Mouse (Mus musculus) B cell, adult 2 months (primary cell): ENCODE data around the gene Sbf2.

Experiments
- DNase-seq, 2 experiments: peaks; one replicate each; pipeline ENCODE4 v3.0.0; 2022

The Sbf2 gene

GRCm38 (mm10) chr7:110305486-110305885, 309.2 kb downstream of the Sbf2 start:
- no peak for DNase-seq

DNA sequence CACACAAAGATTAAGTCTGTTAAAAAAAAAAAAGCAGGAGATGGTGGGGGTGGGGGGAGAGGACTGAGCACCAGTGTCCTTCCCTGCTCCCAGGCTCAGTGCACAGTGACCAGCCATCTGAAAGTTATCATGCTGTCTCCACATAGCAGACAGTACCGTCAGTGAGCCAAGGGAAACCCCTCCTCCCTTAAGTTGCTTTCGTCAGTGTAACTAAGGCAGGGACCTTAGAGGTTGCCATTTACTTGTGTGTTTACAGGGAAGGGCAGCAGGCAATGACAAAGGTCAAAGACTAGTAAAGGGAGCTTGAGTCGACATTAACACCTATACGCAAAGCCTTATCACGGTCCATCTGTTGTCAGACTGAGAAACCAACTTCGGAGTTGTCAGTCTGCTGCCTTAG, 311.8 kb downstream of the Sbf2 start:
- no peak for DNase-seq

- DNase-seq: no peak
These were observed 315.8 kb downstream of the Sbf2 start for GRCm38 (mm10) chr7:110298739-110299410.

- no peak for DNase-seq
These were observed 316.6 kb downstream of the Sbf2 start for GRCm38 (mm10) chr7:110298090-110298489.

DNA sequence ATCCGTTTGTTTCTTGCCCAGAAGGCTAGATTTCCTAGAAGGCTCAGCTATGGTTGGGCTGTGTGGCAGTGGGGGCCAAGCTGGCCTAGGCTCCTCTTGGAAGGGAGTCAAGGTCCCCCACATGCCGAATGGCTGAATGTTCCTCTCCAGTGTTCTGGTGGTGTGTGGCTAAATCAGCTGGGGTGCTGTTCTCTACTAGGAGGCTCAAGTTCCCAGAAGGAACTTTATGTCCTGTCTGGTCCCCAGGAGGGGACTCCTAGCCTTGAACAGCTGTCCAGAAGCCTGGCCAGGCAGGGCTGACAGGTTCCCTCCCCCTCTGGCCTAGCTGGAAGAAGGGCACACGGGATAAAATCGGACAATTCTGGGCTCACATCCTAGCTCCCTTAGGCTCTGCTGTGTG, 317.1 kb downstream of the Sbf2 start:
- no peak for DNase-seq

- no peak for DNase-seq
These were observed 317.7 kb downstream of the Sbf2 start for GRCm38 (mm10) chr7:110296889-110297603.

DNA sequence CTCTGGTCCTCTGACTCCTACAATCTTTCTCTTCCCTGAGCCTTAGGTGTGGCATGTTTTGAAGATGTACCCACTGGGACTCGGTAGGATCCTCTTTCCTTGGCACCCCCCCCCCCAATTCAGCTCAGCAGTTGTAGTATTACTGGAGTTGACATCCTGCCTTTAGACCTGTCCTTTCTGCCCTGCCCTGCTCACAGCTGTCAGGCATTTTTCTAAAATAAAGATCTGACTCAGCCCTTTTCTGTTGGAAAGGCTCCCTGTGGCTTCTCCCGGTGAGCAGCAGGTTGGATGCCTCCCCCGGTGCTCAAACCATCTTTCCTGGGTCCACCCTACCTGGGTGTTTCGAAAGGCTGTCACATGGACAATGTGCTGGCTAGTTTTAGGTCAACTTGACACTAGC, 325.1 kb downstream of the Sbf2 start:
- DNase-seq: no peak

- DNase-seq: no peak
These were observed 326.0 kb downstream of the Sbf2 start for GRCm38 (mm10) chr7:110288731-110289191.

GRCm38 (mm10) chr7:110288191-110288604, 326.5 kb downstream of the Sbf2 start:
- peak; percentile 25 to 39 for DNase-seq

DNA sequence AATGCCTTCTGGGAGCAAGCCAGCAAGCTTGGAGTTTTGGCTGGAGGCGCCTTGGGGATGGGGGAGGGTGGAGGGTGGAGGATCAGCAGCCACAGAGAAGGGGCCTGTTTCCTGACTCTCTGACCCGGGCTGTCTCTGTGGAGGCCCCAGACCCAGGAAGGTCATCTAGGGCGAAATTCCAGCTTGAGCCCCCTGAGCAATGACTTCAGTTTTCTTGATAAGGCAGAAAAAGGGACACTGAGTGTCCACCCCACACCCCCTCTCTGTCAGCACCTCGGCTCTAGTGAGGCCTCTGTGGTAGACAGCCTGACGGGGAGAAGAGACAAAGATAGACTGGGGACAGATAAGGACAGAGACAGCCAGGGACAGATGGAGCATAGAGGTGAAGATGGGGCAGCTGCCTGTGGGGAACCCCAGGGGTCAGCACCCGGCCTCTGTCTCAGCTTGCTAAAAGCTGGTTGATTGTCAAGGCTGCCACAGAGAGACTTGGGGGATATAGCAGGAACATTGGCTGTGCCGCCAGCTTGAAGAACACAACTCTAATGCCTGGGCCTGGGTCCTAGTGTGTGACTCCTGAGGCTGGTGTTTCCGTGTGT, 327.1 kb downstream of the Sbf2 start:
- no peak for DNase-seq

- DNase-seq: peak; percentile 84 to 85
These were observed 327.8 kb downstream of the Sbf2 start for GRCm38 (mm10) chr7:110286838-110287475.

- peak; percentile 82 to 88 for DNase-seq
These were observed 328.5 kb downstream of the Sbf2 start for GRCm38 (mm10) chr7:110286198-110286732.

DNA sequence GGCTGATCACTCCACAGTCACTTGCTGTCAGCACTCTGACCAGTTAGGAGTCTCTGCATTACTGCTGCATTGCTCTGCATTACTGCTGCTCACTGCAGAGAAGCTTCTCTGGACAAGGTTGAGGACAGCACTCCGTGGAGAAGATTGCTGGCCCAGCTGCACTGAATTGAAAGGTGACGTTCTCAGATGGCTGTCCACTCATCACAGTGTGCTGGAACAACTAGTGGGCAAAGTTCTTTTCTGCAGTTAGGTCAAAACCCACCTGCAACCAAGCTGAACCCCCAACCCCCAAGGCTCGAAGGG, 328.9 kb downstream of the Sbf2 start:
- DNase-seq: no peak

DNA sequence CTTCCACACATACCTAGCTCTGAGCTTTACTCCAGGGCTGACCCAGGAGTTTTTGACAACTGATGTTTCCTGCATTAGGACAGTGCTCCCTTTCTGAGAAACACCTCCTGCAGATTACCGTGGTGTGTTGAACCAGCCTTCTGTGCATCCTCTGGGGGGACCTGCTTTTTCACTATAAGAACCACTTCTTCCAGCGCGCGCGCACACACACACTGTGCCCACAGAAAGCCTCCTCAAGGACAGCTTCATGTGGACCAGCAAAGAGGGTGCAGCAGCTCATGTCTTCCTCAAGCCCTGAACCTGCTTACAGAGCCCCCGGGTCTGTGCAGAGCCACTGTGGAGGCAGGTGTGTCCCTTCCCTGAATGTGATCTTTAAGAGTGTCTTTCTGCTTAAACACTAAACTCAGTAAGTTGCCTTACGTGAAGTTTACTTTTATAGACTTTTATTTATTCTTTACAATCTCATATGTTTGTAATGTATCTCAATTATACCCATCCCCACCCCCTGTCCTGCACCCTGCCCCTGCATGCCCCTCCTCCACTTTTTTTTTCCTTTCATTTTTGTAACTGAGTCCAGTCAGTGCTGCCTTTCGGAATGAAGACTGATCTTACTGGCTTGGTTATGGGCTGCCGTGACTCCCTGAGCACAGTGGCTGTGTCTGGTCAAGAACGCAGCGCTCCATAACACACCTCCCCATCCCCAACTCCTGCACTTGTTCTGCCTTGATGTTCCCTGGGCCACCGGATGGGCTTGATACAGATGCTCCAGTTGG, 329.5 kb downstream of the Sbf2 start:
- no peak for DNase-seq

- no peak for DNase-seq
These were observed 331.0 kb downstream of the Sbf2 start for GRCm38 (mm10) chr7:110283484-110284275.

- peak; percentile 37 to 45 for DNase-seq
These were observed 331.9 kb downstream of the Sbf2 start for GRCm38 (mm10) chr7:110282797-110283196.

DNA sequence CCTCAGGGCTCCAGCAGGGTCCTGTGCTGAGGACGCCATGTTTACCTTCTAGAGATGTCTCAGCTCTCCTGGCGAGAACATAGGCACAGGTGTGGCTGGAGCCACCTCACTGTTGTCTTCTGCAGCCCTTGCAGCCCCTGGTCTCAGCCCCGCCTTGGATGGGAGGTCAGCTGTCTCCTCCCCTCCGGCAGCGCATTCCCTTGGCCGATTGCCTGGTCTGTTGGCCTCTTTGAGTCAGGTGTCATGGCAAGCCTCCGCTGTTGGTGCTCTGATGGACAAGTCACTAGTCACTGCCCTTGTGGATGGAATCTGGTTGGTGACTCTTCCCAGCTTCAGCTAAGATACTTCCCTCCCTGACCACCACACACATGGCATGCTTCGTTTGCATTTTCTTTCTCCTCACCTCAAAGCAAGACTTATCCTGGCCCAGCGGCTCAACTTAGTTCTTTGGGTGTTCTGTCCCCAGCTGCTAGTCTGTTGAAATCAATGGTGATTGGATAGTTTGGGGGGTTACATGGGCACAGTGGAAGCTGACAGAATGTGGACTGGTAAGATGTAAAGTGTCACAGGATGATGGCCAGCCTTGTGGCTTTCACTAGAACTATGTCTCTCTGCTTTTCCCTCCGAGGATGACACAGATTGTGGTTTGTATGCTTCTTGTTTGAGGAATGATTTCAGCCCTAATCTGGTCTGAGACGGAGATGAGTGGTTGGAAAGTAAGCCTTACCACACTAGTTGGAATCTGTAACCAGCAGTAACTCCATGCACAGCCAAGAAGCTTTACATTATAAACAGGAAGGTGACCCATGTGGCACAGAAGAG, 333.1 kb downstream of the Sbf2 start:
- DNase-seq: no peak

DNA sequence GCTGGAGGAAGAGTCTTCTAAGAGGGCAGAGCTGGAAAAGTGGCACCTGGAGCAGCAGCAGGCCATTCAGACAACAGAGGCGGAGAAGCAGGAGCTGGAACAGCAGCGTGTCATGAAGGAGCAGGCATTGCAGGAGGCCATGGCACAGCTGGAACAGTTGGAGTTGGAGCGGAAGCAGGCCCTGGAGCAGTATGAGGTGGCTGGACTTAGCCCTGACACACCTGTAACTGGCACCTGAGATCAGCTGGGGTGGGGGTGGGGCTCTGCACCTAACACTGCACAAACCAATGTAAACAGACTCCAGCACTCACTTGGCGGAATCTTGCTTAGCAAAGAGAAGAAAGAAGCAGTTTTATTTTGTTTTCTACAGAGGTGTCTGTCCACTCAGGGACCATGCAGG, 335.5 kb downstream of the Sbf2 start:
- DNase-seq: no peak

DNA sequence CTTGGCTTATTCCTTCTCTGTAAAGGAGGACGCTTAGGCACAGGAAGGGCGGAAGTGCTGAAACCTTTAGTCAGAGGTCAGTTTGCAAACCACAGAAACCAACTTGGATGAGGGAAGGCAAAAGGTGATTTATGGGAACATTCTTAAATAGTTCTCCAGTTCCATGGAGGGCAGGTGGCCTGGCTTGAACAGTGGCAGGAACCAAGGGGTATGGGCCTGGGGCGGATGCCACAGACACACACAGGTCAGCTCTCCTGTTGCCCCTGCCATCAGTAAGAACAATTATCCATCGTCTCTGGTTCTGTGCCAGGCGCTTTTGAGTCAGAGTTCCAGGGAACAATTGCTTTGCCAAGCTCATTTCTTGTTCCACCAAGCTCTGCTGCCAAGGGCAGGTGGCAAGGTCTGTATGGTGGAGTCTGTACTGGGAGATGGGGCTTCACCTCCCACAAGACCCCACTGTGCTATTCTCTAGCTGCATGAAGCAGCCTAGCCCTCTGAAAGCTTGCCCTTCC, 336.9 kb downstream of the Sbf2 start:
- no peak for DNase-seq

DNA sequence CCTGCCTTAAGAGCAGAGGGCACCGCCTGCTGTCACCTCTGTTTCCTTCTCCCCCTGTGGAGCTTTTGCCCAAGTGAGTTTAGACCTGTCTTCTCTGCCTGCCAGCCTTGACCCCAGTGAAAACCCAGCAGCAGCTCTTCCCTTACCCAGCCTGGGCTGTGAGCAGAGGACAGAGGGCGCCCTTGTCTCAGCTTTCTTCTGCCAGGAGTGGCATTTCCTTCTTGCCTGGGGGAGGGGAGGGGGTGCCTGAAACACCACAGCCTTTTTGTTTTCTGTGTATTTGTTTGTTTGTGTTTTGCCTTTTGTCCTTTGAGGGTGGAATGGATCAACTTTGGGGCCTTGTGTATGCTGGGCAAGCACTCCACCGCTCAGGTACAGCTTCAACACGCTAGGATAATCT, 342.3 kb downstream of the Sbf2 start:
- DNase-seq: no peak

DNA sequence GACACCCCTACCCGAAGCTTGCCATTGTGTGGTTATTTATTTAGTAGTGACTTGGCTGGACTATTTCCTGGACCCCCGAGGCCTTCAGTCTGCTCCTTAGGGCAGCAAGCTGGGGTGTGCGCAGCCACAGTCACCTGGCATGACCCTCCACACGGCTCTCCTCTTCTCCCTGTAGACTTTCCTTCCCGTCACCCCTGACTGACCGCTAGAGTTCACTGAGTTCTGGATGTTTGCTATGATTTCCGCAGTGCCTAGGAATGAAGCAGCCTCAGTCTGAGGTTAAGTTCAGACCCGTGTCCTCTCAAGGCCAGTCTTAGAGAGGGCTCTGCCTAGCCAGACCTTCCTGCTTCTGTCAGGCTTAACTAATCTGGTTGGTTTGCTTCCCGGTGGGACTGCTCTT, 342.9 kb downstream of the Sbf2 start:
- DNase-seq: no peak
